Mouse (Mus musculus) frontal cortex, adult 2 months (tissue): ENCODE measurements around the gene Pum1. TPM values are rescaled to one million over a fixed set of nuclear protein-coding genes. Genes with fewer than 3 reads are reported as not detected.
A peak's percentile ranks its signal among the peaks of the same experiment; 100 is the strongest.
"Not testable (repeated sequence)": the region's sequence is repeated elsewhere in the genome, so short reads cannot be mapped to it uniquely, and the experiment has no call there.

Experiments used
- DNase-seq, 2 experiments: peaks; one replicate each; pipeline ENCODE4 v3.0.0; 2022; ENCODE audit warnings: low spot score in 1 of 2; ENCODE audit errors: extremely low spot score in 1 of 2
- polyA plus RNA-seq: library from polyadenylated mRNA; depleted of rRNA; stranded (reverse); fragments of >200 nt; gene quantifications from 2 replicates; pipeline ENCODE4 v1.2.3, GENCODE M21; 2012; rRNA removed

The Pum1 gene
- polyA plus RNA-seq, result 58.5 and 62.7 TPM in 2 replicates

DNA sequence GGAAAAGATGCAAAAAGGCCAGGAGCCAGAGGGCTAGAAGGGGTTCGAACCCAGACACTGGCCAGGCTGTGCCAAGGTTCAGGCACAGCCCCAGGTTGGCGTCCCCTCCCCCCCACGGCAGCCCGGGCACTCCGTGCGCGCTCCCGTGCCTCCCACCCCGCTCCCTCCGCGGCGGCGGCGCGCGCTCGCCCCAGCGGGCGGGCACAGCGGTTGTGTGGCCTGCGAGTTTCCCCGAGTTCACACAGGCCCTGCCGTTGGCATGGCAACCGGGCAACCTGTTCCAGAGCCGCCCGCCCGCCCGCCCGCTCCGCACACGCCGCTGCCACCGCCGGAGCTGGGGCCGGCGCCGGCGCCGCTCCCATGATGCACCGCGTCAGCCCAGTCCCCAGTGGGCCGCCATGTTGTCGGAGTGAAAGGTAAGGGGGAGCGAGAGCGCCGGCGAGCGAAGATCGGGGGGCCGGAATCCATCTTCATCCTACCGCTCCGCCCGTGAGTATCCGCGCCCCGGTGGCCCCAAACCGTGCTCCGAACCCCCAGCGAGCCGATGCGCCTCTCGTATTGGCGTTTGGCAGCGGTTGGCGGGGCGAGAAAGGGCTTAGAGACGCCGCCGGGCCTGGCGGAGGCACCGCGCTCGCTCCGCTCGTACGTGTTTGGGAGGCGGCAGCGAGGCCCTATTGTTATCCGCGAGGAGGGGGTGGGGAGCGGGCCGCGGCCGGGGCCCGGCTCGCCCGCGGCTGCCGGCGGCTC is at the start of gene Pum1:
TSS of gene Pum1 (plus strand) at position 343 of the 747 bp plus-strand sequence.
- DNase-seq, result peak; percentile 72 to 86

DNA sequence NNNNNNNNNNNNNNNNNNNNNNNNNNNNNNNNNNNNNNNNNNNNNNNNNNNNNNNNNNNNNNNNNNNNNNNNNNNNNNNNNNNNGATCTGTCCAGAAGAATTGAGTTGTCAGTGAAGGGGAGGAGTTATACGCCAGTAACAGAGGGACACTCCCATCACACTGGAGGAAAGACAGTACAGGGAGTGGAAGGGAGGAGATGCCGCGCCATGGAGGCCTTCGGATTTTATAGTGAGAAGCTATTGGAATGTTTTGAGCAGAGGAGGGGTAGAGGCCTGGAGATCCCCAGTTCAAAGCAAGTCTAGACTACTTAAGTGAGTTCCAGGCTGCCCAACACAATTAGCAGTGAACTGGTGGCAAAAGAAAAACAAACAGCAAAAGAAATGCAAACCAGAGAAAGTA is 33.7 kb upstream of the Pum1 start:
- DNase-seq, result no peak

DNA sequence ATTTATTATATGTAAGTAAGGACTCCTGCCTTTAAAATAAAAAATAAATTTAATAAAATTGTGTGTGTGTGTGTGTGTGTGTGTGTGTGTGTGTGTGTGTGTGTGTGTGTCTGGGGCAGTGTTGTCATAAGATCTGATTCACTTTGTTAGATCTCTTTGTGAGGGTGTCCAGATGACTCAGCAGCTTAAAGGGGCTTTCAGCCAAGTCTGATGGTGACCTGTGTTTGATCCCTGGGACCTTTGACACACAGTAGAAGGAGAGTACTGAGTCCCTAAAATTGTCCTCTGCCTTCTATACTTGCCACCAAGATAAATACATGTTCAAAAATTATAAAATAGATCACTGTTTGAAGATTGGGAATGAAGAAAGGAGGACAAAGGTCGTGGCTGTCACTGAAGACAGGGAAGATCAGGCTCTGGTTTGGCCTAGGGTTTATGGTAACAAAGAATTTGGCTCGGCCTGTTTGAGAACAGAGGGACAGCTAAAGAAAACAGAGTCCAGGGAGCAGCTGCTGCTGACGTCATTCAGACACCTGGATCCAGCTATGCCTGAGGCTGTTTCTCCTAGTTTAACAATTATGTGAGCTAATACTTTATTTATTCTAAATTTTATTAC is 32.8 kb upstream of the Pum1 start:
- no peak for DNase-seq

- DNase-seq, result not testable (repeated sequence)
Measured at GRCm38 (mm10) chr4:130635076-130635475, 28.0 kb upstream of the Pum1 start.

DNA sequence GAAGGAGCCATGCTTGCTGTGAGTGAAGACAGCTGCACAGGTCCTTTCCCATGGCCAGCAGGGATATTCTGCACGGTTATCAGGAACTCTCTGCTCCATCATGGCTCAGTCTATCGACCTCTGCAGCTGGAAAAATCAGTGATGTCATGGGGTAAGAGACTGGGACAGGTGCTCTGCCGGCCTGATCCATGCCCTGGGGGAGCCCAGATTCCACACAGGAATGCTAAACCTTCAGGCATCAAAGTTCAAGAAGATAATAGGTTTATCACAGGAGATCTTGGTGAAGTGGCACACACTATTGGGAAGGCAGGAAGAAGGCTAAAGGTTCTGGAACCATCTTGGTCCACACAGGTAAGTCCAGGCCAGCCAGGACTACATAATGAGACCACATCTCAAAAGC is 26.4 kb upstream of the Pum1 start:
- DNase-seq, result no peak

DNA sequence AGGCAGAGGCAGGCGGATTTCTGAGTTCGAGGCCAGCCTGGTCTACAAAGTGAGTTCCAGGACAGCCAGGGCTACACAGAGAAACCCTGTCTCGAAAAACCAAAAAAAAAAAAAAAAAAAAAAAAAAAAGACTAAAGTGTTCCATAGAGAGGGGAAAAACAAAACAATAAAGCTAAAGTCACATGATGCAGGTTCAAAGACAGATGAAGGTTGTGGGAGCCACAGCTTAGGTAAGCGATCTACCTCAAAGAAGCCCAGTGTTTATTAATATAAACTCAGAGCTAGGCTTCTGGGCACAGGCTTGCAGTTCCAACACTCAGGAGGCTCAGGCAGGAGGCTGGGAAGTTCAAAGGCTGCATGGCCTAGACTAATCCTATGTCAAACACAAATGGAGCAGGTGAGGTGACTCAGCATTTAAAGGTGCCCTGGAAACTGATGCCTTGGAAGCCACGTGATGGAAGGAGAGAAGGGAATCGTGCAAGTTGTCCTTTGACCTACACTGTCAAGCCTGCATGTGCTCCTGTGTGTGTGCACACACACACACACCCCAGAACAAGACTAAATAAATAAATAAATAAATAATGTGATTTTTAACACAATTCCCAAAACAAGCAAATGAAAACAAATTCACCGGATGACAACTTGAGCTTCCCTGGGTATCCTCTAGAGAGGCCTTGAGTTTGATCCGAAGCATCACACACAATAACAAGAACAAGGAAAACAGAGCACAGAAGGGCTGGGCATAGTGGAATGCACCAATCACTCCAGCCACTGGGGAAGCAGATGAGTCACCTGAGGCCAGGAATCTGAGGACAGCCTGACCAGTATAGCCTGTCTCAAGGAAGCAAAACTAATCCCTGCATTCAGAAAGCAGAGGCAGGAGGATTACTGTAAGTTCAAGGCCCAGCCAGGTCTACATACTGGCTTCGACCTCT is 25.4 kb upstream of the Pum1 start:
- DNase-seq, result no peak

GRCm38 (mm10) chr4:130640031-130640717 is 22.9 kb upstream of the Pum1 start:
- no peak for DNase-seq

DNA sequence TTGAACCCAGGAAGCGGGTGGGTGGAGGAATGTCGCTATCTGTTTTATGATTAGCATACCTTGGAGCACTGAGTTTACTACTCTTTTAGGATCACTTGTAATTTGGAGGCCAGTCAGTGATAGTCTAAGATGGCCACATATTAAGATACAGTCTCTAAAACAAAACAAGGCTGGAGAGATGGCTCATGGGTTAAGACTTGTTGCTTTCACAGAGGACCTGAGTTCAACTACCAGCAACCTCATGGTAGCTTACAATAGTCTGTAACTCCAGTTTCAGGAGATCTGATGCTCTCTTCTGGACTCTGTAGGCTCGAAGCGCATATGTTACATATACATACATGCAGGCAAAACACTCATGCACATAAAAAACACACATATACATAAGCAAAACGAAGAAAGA is 20.7 kb upstream of the Pum1 start:
- DNase-seq, result no peak

- no peak for DNase-seq
Measured at GRCm38 (mm10) chr4:130645426-130645825, 17.7 kb upstream of the Pum1 start.

DNA sequence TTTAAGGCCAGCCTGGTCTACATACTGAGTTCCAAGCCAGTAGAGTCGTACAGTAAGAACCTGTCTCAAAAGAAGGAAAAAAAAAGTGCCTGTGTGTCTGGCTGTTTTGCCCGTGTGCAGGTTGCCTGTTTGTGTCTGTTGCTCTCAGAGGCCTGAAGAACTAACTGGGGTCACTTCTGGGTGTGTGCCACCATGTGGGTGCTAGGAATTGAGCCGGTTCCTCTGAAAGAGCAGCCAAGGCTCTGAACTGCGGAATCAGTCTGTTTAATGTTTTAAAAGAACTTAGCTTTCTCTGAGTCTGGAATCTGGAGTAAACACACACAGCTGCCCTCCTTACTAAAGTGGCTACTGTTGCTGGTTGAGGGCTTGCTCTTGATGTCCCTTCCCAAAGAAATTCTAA is 11.8 kb upstream of the Pum1 start:
- no peak for DNase-seq

GRCm38 (mm10) chr4:130652546-130652945 is 10.6 kb upstream of the Pum1 start:
- no peak for DNase-seq

DNA sequence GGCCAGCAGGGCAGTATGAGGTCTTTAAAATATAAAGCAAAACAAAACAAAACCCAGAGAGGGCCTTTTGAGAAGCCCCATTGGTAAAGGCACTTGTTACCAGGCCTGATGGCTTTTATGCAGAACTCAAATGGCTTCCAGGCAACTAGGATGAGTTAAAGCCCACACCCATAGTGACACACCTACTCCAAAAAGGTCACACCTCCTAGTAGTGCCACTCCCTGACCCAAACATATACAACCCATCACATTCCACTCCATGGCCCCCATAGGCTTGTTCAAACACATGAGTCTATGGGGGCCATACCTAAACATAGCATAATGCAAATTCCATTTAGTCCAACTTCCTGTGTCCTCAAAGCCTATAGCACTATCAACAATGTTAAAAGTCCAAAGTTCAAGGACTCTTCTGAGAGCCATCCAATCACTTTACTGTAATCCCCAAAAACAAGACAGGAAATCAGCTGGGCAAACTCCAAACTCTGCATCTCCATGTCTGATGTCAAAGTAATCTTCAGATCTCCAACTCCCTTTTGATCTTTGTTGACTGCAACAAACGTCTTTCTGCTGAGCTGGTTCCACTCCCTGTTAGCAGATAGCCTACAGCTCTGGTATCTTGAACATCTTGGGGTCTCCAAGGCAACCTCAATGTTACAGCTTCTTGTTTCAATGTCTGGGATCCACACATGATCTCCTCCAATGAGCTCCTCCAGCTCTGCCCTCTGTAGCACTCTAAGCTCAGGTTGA is 5.1 kb upstream of the Pum1 start:
- no peak for DNase-seq

DNA sequence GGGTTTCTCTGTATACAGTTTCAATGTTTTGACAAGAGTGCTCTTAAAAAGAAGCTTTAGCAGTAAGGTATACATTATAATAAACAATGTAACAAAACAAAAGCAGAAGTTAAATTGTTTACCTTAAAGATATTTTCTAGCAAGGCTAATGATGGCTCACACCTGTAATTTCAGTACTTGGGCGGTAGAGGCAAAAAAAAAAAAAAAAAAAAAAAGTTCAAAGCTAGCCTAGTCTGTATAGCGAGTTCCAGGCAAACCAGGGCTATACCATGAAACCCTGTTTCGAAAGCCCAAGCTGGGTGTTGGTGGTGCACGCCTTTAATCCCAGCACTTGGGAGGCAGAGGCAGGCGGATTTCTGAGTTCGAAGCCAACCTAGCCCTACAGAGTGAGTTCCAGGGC is 3.7 kb upstream of the Pum1 start:
- no peak for DNase-seq

GRCm38 (mm10) chr4:130660106-130660505 is 3.0 kb upstream of the Pum1 start:
- DNase-seq, result no peak

GRCm38 (mm10) chr4:130661151-130661550 is 2.0 kb upstream of the Pum1 start:
- DNase-seq, result no peak

DNA sequence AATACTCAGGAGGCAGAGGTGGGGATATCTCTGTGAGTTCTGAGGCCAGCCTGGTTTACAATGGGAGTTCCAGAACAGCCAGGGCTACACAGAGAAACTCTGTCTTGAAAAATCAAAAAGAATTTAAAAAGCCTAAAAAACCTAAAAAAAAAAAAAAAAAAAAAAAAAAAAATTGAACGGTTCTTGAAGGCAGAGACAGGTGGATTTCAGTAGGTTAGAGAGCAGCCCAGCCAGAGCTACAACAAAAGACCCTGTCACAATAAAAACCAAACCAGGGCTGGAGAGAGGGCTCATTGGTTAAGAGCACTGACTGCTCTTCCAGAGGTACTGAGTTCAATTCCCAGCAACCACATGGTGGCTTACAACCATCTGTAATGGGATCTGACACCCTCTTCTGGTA is 816 bp upstream of the Pum1 start:
- DNase-seq, result not testable (repeated sequence)

DNA sequence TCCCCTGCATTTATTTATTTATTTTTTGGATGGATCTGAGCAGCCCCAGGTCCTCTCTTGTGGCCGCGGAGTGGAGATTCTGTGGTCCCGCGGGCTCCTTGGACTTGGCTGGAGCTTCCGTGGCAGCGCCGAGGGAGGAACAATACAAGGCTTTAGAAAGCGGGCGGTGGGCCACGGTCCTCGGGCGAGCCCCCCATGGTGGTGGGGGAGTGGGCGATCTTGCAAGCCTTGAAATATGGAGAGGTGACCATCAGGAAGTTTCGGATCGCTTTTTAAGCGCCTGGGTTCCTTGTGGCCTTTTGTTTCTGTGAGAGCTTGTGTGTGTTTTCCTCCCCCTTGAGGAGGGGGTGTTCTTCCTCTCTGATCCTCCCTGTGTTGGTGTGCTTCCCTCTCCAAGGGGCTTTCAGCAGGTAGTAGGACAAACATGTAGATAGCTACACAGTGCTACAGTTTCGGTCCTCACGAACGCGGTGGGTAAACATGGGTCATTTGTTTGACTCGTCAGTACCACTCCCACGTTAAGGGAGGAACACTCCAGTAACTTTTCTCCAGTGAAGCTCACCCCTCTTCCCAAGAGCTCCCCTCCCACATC is 785 bp downstream of the Pum1 start:
- DNase-seq, result peak in 1 of 2 experiments; percentile 14

DNA sequence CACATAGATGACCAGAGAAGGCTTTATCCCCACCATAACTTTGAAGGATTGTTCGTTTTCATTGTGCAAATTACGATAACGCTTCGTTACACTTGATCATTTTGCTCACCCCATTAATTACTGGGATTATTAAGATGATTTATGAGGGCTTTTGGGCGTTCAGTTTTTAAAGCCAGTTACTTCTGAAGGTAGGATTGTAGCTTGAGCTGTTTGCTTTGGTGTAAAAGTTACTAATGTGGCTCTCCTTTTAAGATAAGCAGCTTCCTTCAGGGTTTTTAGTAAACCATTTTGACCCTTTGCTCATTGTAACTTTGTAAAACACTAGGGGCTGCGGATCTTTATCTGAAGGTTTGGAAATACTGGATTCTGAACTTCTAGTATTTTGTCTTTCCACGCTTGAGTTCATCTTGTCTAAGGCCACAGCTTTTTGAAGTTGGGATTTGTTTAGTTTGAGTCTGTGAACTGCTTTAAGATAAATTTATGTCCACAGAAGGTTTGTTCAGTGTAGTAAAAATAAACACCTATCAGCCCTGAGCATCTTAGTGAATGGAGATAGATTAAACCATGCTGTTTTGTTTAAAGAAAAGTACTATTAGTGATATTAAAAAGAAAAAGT is 1.4 kb downstream of the Pum1 start:
- no peak for DNase-seq

- no peak for DNase-seq
Measured at GRCm38 (mm10) chr4:130665176-130665575, 2.1 kb downstream of the Pum1 start.
